Mouse (Mus musculus): ENCODE data around the gene Gbf1.

DNA sequence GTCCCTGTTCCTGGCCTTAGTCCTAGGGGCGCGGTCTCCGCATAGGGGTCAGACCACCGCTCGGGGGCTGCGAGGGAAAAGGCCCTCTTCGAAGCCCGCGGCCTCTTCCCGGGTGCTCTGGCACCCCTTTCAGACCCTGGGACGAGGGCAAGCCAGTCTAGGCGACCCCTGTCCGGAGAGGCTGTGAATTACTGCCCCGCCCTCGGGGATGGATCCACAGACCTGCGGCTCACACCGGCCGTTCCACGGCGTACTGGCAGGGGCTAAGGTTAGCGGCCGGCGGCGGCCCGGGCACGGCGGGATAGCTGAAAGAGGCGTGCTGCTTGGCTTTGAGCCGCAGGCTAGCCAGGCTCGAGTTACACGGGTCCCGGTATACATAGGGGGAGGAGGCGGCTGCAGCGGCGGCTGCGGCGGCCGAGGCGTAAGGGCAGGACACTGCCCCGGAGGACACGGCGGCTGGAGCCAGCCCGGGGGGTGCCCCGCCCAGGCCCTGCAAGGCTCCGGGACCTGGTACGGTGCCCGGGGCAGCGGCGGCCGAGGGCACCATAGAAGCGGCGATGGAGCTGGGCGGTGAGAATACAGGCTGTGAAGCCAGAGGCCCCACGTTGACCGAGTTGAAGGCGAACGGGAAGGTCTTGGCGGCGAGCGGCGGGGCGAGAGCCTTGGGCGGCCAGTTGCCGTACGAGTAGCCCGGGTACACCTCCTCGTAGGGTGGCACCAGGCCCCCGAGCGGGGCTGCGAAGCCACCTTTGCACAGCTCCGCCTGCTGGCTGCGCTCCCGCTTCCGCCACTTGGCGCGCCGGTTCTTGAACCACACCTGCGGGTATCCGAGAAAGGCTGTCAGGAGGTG, 16.3 kb upstream of the Gbf1 start:
- no peak for TF ChIP-seq CTCF (IDR thresholded peaks at IDR 0.05; ENCODE audit: low read depth, low read length)
- TF ChIP-seq POLR2A (IDR thresholded peaks at IDR 0.05; ENCODE audit: borderline replicate concordance, low read depth, low read length) = no peak

Measured in bone marrow macrophage, adult 2 months (primary cell).